Mouse (Mus musculus) CH12F3 (cell line): Measurements from ENCODE around the gene Phlda2.
"Not testable (repeated sequence)": the region's sequence is repeated elsewhere in the genome, so short reads cannot be mapped to it uniquely, and the experiment has no call there.

Experiments used
- in situ Hi-C: fragments of 300-500 bp; cut with MboI; formaldehyde crosslinking; loops from 2 replicates; pipeline ENCODE4 v1.14.3; 2020; ENCODE audit warnings: low sequenced_read_pairs

Gene Phlda2

DNA sequence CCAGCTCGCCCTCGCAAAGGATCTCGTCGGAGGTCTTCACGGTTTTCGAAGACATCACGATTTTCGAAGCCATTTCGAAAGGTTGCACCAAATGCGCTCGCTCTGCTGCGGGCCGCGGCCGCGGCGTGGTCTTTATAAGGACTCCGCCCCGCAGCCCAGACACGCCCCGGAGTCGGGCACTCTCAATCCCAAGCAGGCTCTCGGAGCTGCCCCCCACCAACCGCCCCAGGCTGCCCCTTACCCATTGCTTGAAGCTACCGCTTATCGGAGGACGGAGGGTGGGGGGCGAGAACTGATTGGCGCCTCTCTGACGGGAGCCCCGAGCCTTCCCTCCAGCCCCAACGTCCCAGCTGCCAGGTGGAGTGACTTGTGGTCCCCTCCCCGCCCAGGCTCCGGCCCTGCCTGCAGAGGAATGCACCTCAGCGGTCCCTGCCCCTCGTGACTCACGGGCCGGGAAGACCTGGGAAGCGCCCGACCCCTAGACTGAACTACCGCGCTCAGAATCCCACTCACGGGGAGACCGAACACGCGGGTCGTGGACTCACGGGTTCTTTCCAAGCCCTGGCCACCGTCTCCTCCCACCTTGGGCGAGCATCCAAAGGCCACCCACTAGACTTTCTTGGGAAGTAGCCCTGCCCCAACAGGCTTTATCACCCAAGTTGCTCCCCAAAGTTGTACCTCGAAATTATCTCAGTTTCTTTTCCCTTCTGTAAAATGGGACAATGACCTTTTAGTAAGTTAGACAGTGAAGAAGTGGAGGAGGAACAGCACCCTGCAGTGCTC, at the start of gene Phlda2:
TSS of gene Phlda2 (minus strand) at position 733 of the 783 bp plus-strand sequence.
- in situ Hi-C loops: no loop called here

DNA sequence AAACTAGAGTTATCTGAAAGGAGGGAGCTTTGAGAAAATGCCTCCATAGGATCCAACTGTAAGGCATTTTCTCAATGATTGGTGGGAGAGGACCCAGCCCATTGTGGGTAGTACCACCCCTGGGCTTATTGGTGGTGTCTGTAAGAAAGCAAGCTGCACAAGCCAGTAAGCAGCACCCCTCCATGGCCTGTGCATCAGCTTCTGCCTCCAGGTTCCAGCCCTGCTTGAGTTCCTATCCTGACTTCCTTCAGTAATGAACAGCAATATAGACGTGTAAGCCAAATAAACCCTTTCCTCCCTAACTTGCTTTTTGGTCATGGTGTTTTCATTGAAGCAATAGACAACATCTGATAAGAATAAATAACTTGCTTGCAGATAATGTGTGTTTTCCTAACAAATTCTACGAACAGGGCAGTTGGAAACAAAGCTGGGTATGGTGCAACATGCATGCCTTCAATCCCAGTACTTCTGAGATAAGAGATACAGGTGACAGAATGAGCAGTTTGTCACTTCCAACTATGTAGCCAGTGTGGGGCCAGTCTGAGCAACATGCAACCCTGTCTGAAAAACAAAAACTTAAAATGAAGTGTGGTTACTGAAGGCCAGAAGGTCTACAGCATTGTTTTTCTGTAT, 46.8 kb upstream of the Phlda2 start:
- in situ Hi-C loops: no loop called here

DNA sequence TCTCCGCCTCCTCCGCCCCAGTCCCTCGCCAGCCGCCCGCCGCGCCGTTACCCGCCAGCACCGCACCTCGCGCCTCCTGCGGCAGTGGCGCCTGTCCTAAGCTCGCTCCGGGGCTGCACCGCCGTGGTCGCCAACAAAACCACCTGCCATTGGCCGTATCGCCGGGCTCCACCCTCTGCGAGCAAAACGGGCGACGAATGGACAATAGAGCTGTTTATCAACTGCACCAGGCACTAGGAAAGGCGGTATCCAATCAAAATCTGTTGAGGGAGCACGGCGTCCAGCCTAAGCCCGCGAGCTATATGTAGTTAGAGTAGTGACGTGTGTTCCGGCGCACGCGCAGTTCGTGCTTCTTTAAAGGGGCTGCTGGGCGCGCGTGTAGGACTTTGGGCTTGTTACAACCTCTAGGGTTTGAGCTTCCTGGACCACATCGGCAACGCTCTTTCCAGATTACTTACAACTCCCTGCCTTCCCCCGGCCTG, 46.1 kb upstream of the Phlda2 start, which contains the start of gene Nap1l4:
TSS of gene Nap1l4 (minus strand) at position 131 of the 482 bp plus-strand sequence.
- in situ Hi-C loops: no loop called here

DNA sequence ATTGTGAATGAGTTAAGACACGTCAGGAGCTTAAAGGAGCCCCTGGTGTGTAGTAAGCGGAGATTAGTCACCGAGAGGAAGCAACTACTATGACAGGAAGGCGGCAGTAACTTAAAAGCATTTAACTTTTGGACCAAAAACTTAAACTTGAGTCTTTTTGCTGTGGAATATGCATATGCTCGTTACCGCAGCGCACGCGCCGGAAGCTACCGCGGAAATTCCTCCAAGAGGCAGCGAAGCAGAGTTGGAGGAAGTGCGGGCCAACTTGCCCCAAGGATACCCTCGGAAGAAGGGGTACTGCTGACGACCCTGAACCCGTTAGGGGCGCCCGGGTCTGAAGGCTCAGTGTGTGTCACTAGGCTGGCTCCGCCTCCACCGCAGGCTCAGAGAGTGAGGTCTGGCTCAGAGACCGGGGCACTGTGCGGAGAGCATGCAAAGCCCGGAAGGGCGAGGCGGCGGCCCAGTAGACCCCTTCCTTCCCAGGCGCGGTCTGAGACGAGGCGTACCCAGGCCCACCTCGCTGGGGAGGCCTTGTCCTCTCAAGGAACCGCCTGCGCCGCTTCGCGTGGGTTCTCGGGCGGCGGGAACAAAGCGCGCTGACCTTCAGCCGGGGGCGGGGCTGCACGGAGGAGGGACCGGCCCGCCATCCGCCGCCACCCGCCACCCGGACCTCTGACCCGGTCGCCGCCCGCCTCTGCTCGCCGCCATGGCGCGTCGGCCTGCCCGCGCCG, 45.4 kb upstream of the Phlda2 start:
- in situ Hi-C loops: no loop called here

DNA sequence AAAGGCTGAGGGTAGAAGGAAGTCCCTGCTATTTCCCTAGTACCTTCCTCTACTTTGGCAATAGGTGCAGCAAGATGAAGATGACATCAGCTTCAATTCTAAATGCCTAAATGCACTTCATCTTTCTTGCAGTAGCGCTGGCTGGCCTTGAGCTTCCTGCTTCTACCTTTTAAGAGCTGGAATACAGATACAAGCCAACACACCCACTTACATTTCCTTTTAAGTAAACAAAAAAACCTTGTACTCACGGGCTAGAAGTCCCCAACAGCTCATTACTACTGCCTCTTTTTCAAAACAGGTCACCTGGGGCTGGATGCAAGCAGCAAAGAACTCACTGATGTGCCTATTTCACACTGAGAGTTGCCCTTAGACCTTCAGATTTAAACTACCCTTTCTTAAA, 43.6 kb upstream of the Phlda2 start:
- in situ Hi-C loops: no loop called here

DNA sequence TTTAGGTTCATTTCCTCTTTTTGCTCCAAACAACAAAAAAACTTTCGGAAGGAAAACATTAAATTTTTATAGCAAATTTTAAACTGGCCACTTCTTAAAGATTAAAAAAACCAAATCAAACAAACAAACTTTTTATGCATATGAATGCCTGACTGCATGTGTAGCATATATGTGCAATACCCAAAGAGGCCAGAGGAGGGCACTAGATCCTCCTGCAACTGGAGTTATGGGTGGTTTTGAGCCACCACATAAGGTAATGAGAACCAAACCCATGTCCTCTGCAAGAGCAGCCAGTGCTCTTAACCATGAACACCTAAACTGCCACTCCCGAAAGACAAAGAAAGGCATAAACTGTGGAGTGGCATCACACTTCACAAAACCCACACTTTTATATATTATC, 41.4 kb upstream of the Phlda2 start:
- in situ Hi-C loops: no loop called here

DNA sequence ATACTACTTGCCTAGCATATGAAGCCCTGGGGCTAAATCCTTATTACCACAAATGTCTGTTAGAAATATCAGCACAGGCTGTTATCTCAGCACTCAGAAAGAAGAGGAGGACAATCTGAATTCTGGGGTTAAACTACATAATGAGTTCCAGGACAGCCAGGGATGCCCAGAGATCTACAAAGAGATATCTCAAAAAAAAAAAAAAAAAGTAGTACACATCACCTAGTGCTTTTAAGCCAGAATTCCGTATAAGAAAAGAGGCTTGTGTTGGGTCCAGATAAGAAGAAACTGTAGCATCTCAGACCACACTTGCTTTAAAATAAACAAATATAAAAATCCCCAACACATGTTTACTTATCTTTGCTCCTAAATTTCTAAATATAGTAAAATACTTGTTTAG, 35.7 kb upstream of the Phlda2 start:
- in situ Hi-C loops: no loop called here

DNA sequence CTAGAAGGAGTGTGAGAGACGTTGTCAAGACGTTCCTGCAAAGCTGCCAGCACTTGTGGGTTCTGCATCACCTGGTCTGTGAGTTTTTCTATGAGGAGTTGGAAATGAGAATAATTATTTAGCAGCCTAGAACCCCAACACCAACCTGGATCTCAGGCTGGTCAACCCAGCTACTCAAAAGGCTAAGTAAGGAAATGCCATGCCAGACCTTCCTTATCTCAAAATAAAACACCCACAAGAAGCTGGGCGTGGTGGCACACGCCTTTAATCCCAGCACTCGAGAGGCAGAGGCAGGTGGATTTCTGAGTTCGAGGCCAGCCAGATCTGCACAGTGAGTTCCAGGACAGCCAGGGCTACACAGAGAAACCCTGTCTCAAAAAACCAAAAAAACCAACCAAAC, 35.3 kb upstream of the Phlda2 start:
- in situ Hi-C loops: not testable (repeated sequence)

DNA sequence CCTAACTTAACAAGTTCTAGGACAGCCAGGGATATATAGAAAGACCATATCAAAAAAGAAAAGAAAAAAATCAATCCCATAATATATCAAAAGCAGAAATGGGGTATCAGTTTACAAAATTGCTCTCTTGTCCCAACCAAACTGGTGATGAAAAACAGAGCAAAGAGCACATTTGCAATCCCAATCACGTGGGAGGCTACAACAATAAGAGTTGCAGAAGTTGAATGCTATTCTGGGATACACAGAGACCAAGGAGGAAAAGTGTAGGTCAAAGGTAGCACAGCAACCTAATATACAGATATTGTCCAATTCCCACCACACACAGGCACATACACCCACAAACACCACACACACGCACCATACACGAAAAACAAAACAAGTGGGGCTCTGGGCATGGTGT, 33.3 kb upstream of the Phlda2 start:
- in situ Hi-C loops: no loop called here

DNA sequence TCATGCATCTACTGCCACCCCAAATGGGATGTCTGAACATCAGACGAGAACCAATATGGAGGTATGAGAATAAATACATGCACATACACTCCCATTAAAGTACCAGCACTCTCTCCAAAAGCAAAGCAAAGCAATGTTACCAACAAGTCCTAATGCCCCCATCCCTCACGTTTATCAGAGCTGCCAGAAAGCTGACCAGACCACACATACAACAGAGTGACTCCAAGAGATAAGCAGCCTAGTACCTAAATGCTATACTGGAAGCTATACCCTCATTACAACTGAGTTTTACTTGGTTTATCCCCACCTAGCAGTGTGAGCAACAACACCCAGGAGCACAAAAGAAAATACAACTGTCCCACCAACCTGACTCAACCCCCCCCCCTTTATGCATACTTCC, 30.3 kb upstream of the Phlda2 start:
- in situ Hi-C loops: no loop called here

DNA sequence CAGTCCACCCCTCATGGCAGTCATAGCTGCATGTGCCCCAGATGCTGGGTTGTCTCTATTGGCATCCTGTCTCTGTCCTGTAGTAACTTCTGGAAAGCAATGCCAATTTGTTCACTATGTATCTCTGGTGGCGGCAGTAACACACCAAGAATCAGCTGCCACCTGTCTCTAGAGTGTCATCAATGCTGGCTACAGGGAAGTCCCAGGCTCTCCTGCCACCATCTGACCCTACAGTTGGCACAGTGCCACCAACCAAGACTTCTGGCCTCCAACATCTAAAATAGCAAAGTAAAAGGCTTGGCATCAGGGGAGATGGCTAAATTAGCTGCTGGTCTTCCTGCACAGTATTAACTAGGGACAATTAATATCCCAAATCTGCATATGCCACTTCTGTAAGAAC, 29.5 kb upstream of the Phlda2 start:
- in situ Hi-C loops: no loop called here

DNA sequence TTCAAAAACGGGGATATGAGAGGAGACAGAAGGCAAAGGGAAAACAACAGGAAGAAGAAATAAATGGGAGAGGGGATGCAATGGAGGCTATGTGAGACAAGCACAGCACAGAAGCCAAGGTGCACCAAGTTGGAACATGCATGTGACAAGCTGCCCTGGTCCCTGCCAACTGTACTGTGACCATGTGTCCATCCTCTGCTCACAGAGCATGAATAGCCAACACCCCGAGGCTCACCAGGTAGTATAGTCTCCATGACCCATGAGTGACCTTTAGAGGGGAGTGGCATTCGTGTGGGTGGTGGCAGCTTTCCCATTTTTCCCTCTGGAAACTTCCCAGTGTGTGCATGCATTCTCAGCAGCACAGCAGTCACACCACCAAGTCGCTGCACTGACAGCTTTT, 16.4 kb upstream of the Phlda2 start:
- in situ Hi-C loops: no loop called here

DNA sequence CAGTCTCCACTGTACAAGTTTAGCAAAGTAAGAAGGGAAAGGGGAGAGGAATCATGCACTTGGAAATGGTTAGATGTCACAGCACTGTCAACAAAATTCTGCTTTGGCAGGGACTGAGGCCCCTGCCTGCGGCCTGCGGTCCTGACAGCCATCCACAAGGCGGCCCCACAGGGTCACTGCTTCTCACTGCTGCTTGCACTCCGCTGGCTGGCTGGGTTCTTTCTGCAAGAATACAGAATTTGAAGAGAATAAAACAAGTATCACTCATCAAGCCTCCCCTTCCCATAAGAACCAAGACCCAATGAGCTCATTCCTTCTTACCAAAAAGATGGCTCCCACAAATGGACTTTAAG, 11.4 kb upstream of the Phlda2 start:
- in situ Hi-C loops: no loop called here

DNA sequence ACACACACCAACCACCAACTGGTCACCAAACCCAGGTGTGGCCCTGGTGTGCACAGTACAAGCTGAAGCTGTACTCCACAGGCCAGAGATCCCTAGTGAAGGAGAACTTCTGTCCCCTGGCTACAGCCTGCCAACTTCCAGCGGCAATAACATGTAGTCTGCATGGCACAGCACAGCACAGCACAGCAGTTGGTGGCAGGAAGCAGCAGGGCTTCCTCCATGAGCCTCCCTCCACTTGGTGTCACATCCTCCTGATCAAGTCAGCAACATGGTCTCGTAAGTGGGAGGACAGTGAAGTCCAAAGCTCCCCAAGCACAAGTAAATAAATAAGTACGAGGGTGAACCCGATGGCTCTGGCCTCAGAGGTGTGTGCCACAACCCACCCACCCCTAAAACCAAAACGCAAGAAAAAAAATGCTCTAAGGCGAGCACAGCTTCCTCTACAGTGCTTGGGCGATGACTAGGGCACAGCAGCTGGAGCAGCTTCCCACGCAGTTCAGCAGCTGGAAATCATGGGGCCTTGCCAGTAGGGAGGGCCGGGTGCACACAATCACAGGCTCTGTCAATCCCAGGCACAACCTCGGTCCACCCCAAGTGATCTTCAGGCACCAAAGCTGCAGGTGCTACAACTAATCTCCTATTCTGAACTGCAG, 10.9 kb upstream of the Phlda2 start:
- in situ Hi-C loops: no loop called here

DNA sequence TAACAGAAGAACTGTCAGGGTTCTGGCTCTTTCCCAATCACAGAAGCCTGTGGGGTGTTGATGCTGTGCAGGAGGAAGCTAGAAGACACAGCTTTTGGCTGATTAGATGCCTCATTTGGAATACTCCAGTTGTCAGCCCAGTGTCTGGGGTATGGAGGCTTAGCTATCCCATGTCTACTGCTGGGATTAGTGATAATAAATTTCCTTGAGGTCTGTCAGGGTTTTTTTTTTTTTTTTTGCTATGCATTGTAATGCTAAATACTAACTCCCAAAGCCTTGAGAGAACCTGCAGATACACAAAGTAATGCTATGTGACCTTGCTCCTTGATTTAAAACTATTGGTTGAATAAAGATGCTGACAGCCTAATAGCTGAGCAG, 8.4 kb upstream of the Phlda2 start:
- in situ Hi-C loops: no loop called here

DNA sequence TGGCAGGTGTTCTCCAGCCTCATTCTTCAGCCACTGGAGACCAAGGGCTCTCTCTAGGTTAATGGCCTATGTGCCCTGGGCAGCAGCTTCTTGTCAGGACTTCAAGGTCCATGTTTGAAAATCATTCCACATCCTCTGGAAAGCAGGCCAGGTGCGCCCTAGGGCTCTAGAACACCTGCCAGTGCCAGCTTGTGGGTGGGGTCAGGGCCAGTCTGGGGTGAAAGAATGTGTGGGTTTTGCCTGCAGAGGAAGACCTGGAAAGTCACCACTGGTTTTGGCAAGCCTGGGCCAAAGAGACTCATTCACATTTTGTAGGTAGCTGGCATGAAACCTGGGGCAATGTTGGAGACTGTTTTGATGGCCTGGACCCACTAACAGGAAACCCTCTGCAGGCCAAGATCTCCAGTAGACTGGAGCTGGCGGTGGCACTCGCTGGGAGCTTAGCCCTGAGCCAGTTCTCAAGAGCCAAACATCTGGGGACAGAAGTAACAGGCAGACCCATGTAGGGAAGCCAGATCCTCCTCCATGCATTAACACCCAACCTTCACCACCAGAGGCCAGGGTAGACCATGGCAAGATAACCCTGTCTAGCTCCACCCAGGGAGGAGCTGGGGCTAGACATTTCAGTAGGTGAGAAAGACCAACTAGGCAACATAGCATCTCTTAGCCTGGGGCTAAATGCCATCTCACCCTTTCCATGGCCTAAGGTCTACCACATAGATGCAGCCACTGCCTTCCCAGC, 7.8 kb upstream of the Phlda2 start:
- in situ Hi-C loops: no loop called here

DNA sequence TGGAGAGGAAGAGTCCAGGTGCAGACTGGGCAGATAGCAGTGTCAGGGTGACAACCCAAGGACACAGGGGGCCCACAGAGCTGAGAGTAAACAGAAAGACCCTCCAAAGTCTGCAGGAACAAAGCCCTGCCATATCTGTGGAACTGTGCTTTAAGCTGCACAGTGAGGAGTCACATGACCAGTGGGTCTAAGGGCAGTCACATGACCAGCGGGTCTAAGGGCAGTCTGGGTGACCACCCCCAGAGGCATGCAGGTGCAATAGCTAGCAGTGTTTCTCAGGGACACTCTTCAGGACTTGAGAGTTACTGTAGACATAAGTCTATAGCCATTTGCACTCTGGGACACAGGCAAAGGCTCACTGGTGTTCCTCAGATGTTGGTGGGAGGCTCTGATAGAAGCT, 6.6 kb upstream of the Phlda2 start:
- in situ Hi-C loops: no loop called here

DNA sequence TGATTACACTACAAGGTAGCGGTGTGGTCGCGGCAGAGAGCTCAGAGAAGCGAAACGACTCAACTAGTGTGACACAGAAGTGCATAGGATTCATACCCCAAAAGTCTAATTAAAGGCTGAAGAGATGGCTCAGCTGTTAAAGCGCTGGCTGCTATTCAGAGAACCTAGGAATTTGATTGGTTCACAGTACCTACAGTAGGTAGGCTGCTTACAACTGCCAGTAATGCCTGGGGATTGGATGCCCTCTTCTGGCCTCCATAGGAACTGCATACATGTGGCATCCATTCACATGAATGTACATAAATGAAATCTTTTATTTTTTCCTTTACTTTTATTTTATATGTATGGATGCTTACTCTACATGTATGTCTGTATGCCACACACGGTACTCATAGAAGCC, 3.7 kb upstream of the Phlda2 start:
- in situ Hi-C loops: no loop called here

DNA sequence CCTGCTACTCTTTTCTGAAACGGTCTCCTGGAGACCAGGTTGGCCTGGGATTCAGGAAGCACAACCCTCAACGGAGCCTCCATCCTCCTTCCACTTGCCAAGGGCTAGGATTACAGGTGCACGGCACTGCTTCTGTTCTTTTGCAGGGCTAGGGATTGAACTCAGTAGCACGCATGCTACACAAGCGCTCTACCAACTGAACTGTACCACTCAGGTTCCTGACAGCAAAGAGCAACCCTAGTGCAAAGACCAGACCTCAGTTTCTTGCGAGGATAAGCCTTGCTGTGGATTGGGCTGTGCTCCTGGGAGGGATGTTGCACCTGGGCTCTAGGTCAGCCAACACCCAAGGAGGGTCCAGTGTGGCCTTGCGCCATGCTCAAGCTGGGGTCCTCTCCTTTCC, 3.3 kb upstream of the Phlda2 start:
- in situ Hi-C loops: no loop called here

DNA sequence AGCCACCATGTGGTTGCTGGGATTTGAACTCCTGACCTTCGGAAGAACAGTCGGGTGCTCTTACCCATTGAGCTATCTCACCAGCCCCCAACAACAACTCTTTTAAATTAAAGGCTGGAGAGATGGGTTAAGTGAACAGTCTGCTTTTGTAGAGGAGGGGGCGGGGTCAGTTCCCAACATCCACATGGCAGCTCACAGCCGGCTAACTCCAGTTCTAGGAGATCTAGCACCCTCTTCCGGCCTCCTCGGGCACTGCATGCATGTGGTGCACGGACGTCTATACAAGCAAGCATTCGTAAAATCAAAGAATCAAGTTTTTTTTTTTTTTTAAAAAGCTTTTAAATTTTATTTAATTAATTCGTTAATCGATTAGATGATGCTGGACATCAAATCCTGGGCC, 2.9 kb upstream of the Phlda2 start:
- in situ Hi-C loops: no loop called here

DNA sequence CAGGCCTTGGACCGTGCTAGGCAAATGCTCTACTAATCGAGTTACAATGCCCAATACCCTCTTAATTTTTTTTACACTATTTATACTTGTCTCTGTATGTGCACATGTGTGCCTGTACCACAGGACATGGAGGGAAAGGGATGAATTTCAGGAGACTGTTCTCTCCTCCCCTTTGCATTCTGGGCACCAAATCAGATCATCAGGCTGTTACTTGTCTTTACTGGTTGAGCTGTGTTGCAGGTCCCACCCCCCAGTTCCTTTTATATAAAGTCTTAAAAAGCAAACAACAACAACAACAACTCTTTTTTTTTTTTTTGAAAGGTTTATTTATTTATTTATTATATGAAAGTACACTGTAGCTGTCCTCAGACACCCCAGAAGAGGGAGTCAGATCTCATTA, 2.5 kb upstream of the Phlda2 start:
- in situ Hi-C loops: no loop called here
